Mouse (Mus musculus) MEL (cell line): Measurements from ENCODE around the gene Wrb. TPM values are rescaled to one million over a fixed set of nuclear protein-coding genes. Genes with fewer than 3 reads are reported as not detected.

ENCODE experiments used
- DNase-seq: peaks from one replicate; pipeline ENCODE4 v3.0.0; 2011; ENCODE audit warnings: low read depth, low spot score
- H3K27ac ChIP-seq: 2 replicates; pipeline ENCODE4 v1.5.1; 2012; ENCODE audit warnings: low read depth, mild to moderate bottlenecking, control low read depth, low read length, moderate library complexity; ENCODE audit not compliant: control insufficient read depth
- H3K27me3 ChIP-seq, 2 experiments: fragments of 150-350 bp in 1 of 2; sonication (generic) in 1 of 2; 2 replicates each; pipeline ENCODE4 v1.6.1; 2012; ENCODE audit warnings: low read length in 2 of 2, mild to moderate bottlenecking in 2 of 2, improper control_type of control experiment in 1 of 2, moderate library complexity in 1 of 2; ENCODE audit not compliant: insufficient read depth in 2 of 2, control insufficient read depth in 1 of 2
- H3K36me3 ChIP-seq, 2 experiments: 2 replicates each; pipeline ENCODE4 v1.6.1; 2012 to 2014; ENCODE audit warnings: low read length in 2 of 2, improper control_type of control experiment in 1 of 2, inconsistent platforms in 1 of 2, mild to moderate bottlenecking in 1 of 2; ENCODE audit not compliant: insufficient read depth in 2 of 2, control insufficient read depth in 1 of 2
- H3K4me1 ChIP-seq, 2 experiments: fragments of 150-350 bp in 1 of 2; sonication (generic) in 1 of 2; 2 replicates each; pipeline ENCODE4 v1.6.1; 2012; ENCODE audit warnings: low read length in 2 of 2, improper control_type of control experiment in 1 of 2, mild to moderate bottlenecking in 1 of 2; ENCODE audit not compliant: insufficient read depth in 2 of 2, control insufficient read depth in 1 of 2
- H3K4me3 ChIP-seq, 2 experiments: fragments of 150-350 bp in 1 of 2; sonication (generic) in 1 of 2; 2 replicates each; pipeline ENCODE4 v1.5.1; 2012; ENCODE audit warnings: low read depth in 2 of 2, low read length in 2 of 2, mild to moderate bottlenecking in 2 of 2, moderate library complexity in 2 of 2, control low read depth in 1 of 2, improper control_type of control experiment in 1 of 2; ENCODE audit not compliant: control insufficient read depth in 1 of 2, insufficient read depth in 1 of 2
- H3K79me2 ChIP-seq: 2 replicates; pipeline ENCODE4 v1.6.1; 2012; ENCODE audit warnings: mild to moderate bottlenecking, low read length, moderate library complexity; ENCODE audit not compliant: control insufficient read depth, poor library complexity, insufficient read depth
- H3K9ac ChIP-seq: 2 replicates; pipeline ENCODE4 v1.6.1; 2012; ENCODE audit warnings: low read depth, mild to moderate bottlenecking, control low read depth, low read length, moderate library complexity; ENCODE audit not compliant: control insufficient read depth, poor library complexity, severe bottlenecking
- H3K9me3 ChIP-seq: fragments of 150-350 bp; sonication (generic); replicated peaks from 2 replicates; pipeline ENCODE4 v1.6.1; 2012; ENCODE audit warnings: mild to moderate bottlenecking, low read length, improper control_type of control experiment, moderate library complexity; ENCODE audit not compliant: insufficient read depth
- BHLHE40 ChIP-seq: IDR thresholded peaks from 2 replicates; pipeline ENCODE4 v1.6.1; 2012; ENCODE audit warnings: low read depth, mild to moderate bottlenecking, inconsistent platforms, low read length, improper control_type of control experiment, borderline replicate concordance
- CHD1 ChIP-seq: IDR thresholded peaks from 2 replicates; pipeline ENCODE4 v1.6.1; 2012; ENCODE audit warnings: low read depth, mild to moderate bottlenecking, inconsistent platforms, low read length, improper control_type of control experiment
- CTCF ChIP-seq, 3 experiments: IDR thresholded peaks in 2 of 3; conservative IDR thresholded peaks in 1 of 3; 2 replicates each; pipeline ENCODE4 v1.5.1; 2011 to 2012; ENCODE audit warnings: low read length in 3 of 3, low read depth in 2 of 3, mild to moderate bottlenecking in 2 of 3, improper control_type of control experiment in 1 of 3, inconsistent platforms in 1 of 3, mixed read lengths in 1 of 3, moderate library complexity in 1 of 3; ENCODE audit not compliant: control insufficient read depth in 1 of 3, insufficient read depth in 1 of 3, poor library complexity in 1 of 3, severe bottlenecking in 1 of 3
- E2F4 ChIP-seq: IDR thresholded peaks from 2 replicates; pipeline ENCODE4 v1.6.1; 2011; ENCODE audit warnings: low read depth, low read length, improper control_type of control experiment, borderline replicate concordance
- ELF1 ChIP-seq: IDR thresholded peaks from 2 replicates; pipeline ENCODE4 v1.6.1; 2014; ENCODE audit warnings: low read depth, mild to moderate bottlenecking, inconsistent platforms, low read length, improper control_type of control experiment, moderate library complexity
- ETS1 ChIP-seq: IDR thresholded peaks from 2 replicates; pipeline ENCODE4 v1.6.1; 2012; ENCODE audit warnings: low read depth, mild to moderate bottlenecking, inconsistent platforms, low read length, improper control_type of control experiment, moderate library complexity
- GATA1 ChIP-seq: IDR thresholded peaks from 2 replicates; pipeline ENCODE4 v1.6.1; 2011; ENCODE audit warnings: low read depth, low read length, improper control_type of control experiment
- HCFC1 ChIP-seq: IDR thresholded peaks from 2 replicates; pipeline ENCODE4 v1.6.1; 2012; ENCODE audit warnings: low read depth, mild to moderate bottlenecking, inconsistent platforms, low read length, improper control_type of control experiment, moderate library complexity
- KAT2A ChIP-seq: conservative IDR thresholded peaks from 2 replicates; pipeline ENCODE4 v1.6.1; 2012; ENCODE audit warnings: low read depth, low read length, improper control_type of control experiment, inconsistent platforms
- MAX ChIP-seq: IDR thresholded peaks from 2 replicates; pipeline ENCODE4 v1.6.1; 2011; ENCODE audit warnings: low read length, improper control_type of control experiment
- MAZ ChIP-seq: IDR thresholded peaks from 2 replicates; pipeline ENCODE4 v1.6.1; 2012; ENCODE audit warnings: low read depth, mild to moderate bottlenecking, inconsistent platforms, low read length, improper control_type of control experiment
- MEF2A ChIP-seq: IDR thresholded peaks from 2 replicates; pipeline ENCODE4 v1.6.1; 2014; ENCODE audit warnings: low read depth, mild to moderate bottlenecking, inconsistent platforms, low read length, improper control_type of control experiment; ENCODE audit not compliant: poor library complexity, insufficient replicate concordance, severe bottlenecking; ENCODE audit errors: extremely low read depth
- MYB ChIP-seq: IDR thresholded peaks from 2 replicates; pipeline ENCODE4 v1.6.1; 2011; ENCODE audit warnings: mild to moderate bottlenecking, low read depth, low read length, improper control_type of control experiment
- MYC ChIP-seq: IDR thresholded peaks from 2 replicates; pipeline ENCODE4 v1.6.1; 2011; ENCODE audit warnings: low read depth, mild to moderate bottlenecking, low read length, improper control_type of control experiment, moderate library complexity
- NELFE ChIP-seq: IDR thresholded peaks from 2 replicates; pipeline ENCODE4 v1.6.1; 2011; ENCODE audit warnings: low read depth, low read length, improper control_type of control experiment
- NRF1 ChIP-seq: IDR thresholded peaks from 2 replicates; pipeline ENCODE4 v1.6.1; 2014; ENCODE audit warnings: low read depth, mild to moderate bottlenecking, inconsistent platforms, low read length, improper control_type of control experiment, moderate library complexity; ENCODE audit not compliant: poor library complexity, insufficient read depth, severe bottlenecking
- POLR2A ChIP-seq, 2 experiments: IDR thresholded peaks; 2 replicates each; pipeline ENCODE4 v1.6.1; 2011 to 2012; ENCODE audit warnings: low read length in 2 of 2, mild to moderate bottlenecking in 2 of 2, control low read depth in 1 of 2, improper control_type of control experiment in 1 of 2, low read depth in 1 of 2, moderate library complexity in 1 of 2; ENCODE audit not compliant: control insufficient read depth in 1 of 2, insufficient read depth in 1 of 2, poor library complexity in 1 of 2
- POLR2AphosphoS2 ChIP-seq: IDR thresholded peaks from 2 replicates; pipeline ENCODE4 v1.6.1; 2011; ENCODE audit warnings: low read length, improper control_type of control experiment
- POLR2AphosphoS5 ChIP-seq: IDR thresholded peaks from 2 replicates; pipeline ENCODE4 v1.6.1; 2012; ENCODE audit warnings: low read depth, borderline replicate concordance, mild to moderate bottlenecking, inconsistent platforms, low read length, moderate library complexity, mixed read lengths
- RAD21 ChIP-seq: IDR thresholded peaks from 2 replicates; pipeline ENCODE4 v1.6.1; 2011; ENCODE audit warnings: mild to moderate bottlenecking, low read depth, low read length, improper control_type of control experiment
- SIN3A ChIP-seq: IDR thresholded peaks from 2 replicates; pipeline ENCODE4 v1.6.1; 2012; ENCODE audit warnings: low read length, improper control_type of control experiment, inconsistent platforms
- TAL1 ChIP-seq: IDR thresholded peaks from 2 replicates; pipeline ENCODE4 v1.6.1; 2012; ENCODE audit warnings: mild to moderate bottlenecking, inconsistent platforms, low read length, moderate library complexity, mixed read lengths
- TBP ChIP-seq: IDR thresholded peaks from 2 replicates; pipeline ENCODE4 v1.8.0; 2011; ENCODE audit warnings: low read depth, low read length, improper control_type of control experiment
- TCF12 ChIP-seq: IDR thresholded peaks from 2 replicates; pipeline ENCODE4 v1.6.1; 2014; ENCODE audit warnings: low read depth, mild to moderate bottlenecking, inconsistent platforms, low read length, improper control_type of control experiment, moderate library complexity
- UBTF ChIP-seq: IDR thresholded peaks from 2 replicates; pipeline ENCODE4 v1.6.1; 2012; ENCODE audit warnings: low read depth, mild to moderate bottlenecking, inconsistent platforms, low read length, improper control_type of control experiment, moderate library complexity, borderline replicate concordance; ENCODE audit not compliant: insufficient read depth
- USF1 ChIP-seq: IDR thresholded peaks from 2 replicates; pipeline ENCODE4 v1.6.1; 2014; ENCODE audit warnings: low read depth, mild to moderate bottlenecking, inconsistent platforms, low read length, improper control_type of control experiment, moderate library complexity
- ZKSCAN1 ChIP-seq: IDR thresholded peaks from 2 replicates; pipeline ENCODE4 v1.6.1; 2012; ENCODE audit warnings: low read depth, mild to moderate bottlenecking, inconsistent platforms, low read length, improper control_type of control experiment, moderate library complexity
- ZNF384 ChIP-seq: IDR thresholded peaks from 2 replicates; pipeline ENCODE4 v1.6.1; 2012; ENCODE audit warnings: low read depth, mild to moderate bottlenecking, inconsistent platforms, low read length, improper control_type of control experiment
- polyA plus RNA-seq, 2 experiments: library from polyadenylated mRNA; stranded (reverse) in 1 of 2; unstranded in 1 of 2; fragments of >175 nt in 1 of 2; fragments of >200 nt in 1 of 2; gene quantifications; 2 replicates each; pipeline versions ENCODE4 v1.2.1 to v1.2.4; 2012; ENCODE audit warnings: low replicate concordance in 2 of 2, low read depth in 1 of 2; ENCODE audit not compliant: insufficient read length in 2 of 2, insufficient read depth in 1 of 2, missing spikeins in 1 of 2
- total RNA-seq: library from RNA; depleted of rRNA; stranded (reverse); fragments of 300-350 nt; gene quantifications from 2 replicates; pipeline ENCODE4 v1.2.3, GENCODE M21; 2012

Gene Wrb
- total and polyA plus RNA-seq, 3 experiments: 41.6 to 50.2 TPM; not detected in 1

DNA sequence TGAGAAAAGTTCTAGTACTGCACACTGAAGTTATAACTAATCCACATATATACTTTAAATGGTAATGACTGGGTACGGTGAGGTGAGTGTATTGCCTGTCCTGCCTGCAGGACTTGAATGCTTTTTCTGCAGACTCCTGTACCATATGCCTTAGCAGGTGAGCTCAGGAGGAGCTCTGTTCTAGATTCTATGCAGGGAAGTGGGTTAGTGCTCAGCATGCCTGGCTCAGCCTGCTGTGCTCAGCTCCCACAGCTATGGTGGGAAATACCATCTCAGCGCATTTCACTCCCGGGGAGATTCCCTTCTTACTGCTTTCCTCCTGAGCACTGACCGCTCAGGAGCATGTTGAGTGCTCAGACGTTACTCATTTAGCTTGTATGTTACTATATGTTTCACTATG is 42.4 kb downstream of the Wrb start:
- Histone ChIP-seq H3K9ac (no peak overlapping the region), H3K4me3 (no peak overlapping the region), H3K27me3 (no peaks in the 10 kb centered on the region), H3K27ac (no peak overlapping the region), H3K4me1 (peaks cover 0 to 4% of the 10 kb centered on the region in 2 experiments; a peak in 2 of 4 replicates), H3K79me2 (no peaks in the 10 kb centered on the region; the same call in 1 of the 2 replicates), H3K36me3 (peaks cover 0 to 4% of the 10 kb centered on the region in 2 experiments; a peak in 2 of 4 replicates), H3K9me3 (no peaks in the 10 kb centered on the region)
- no peak for DNase-seq
- no peak for TF ChIP-seq KAT2A
- no peak for TF ChIP-seq CHD1
- TF ChIP-seq MYB: no peak
- TF ChIP-seq E2F4: no peak
- TF ChIP-seq USF1: no peak
- no peak for TF ChIP-seq MEF2A
- no peak for TF ChIP-seq ZNF384
- TF ChIP-seq UBTF: no peak
- TF ChIP-seq POLR2A (IDR thresholded peaks at IDR 0.05; ENCODE audit: control insufficient read depth in 1 of 2, insufficient read depth in 1 of 2, low read depth in 1 of 2, low read length in 2 of 2, poor library complexity in 1 of 2): no peak
- no peak for TF ChIP-seq BHLHE40
- TF ChIP-seq CTCF (IDR thresholded peaks at IDR 0.05 in 2 of 3, conservative IDR thresholded peaks at IDR 0.05 in 1 of 3; ENCODE audit: control insufficient read depth in 1 of 3, insufficient read depth in 1 of 3, low read depth in 2 of 3, low read length in 3 of 3, poor library complexity in 1 of 3, severe bottlenecking in 1 of 3): no peak
- no peak for TF ChIP-seq MYC
- TF ChIP-seq MAZ: no peak
- no peak for TF ChIP-seq MAX
- no peak for TF ChIP-seq ZKSCAN1
- no peak for TF ChIP-seq GATA1
- no peak for TF ChIP-seq RAD21

DNA sequence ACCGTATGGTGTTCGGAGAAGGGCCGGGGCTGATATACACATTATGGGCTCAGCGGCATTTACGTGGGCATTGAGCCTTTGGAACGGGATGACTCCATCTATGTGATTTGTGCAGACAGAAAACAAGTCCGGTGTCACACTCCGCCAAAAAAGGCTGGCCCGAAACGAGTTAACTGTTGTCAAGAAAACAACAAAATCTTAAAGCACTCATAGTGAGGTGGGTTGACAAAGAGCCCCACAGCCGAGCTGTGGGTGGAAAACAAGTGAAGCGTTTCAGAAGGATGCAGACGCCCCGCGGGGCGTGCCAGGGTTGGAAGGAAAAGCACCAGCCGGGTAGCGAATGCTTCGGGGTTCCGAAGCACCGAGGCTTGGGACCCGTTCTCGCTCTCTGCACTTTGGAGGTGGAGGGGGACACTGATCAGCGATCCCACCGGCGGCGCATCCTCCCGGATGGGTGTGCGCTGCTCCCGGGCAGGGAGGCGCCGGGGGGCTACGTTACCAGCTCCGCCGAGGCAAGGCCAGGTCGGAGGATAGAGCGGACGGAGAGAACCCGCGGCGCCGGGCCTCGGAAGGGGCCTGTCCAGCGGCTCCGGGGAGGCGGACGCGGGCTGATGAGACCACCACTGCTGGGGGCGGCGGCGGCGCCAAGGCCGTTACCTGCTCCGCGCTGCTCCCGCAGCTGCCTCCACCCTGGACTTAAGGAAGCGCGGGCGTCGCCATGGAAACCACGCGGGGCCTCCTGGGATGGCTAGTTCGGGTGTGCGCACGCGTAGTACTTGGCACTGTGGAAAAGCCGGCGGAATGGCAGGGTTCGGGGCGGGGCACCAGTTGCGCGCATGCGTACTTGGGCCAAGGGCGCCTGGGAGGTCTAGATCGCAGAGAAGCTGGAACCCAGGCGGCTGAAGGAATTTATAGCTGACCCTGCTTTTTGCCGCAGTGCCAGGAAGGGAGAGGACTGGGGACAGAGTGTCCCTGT is 46.6 kb downstream of the Wrb start, which contains the start of gene Lca5l:
Gene Lca5l (minus strand): TSS at position 741 of the 976 bp plus-strand sequence.
- H3K27me3 ChIP-seq: no peaks in the 10 kb centered on the region
- peak within 1 kb of the TSS; percentile 29 for H3K27ac ChIP-seq
- no peaks in the 10 kb centered on the region; the same call in 1 of the 2 replicates for H3K79me2 ChIP-seq
- DNase-seq: peak; percentile 99
- peak within 1 kb of the TSS; percentile 78 for H3K9ac ChIP-seq
- peaks cover 0 to 6% of the 10 kb centered on the region in 2 experiments; a peak in 2 of 4 replicates for H3K36me3 ChIP-seq
- peaks cover 0 to 4% of the 10 kb centered on the region in 2 experiments; a peak in 2 of 4 replicates for H3K4me1 ChIP-seq
- H3K4me3 ChIP-seq: peak within 1 kb of the TSS; percentile 72 to 80
- H3K9me3 ChIP-seq: no peaks in the 10 kb centered on the region
- TF ChIP-seq ETS1: no peak
- TF ChIP-seq POLR2AphosphoS2: peak; percentile 93
- peak; percentile 95 for TF ChIP-seq SIN3A
- no peak; the same call in 1 of the 2 replicates for TF ChIP-seq KAT2A
- TF ChIP-seq ELF1: peak; percentile 61
- TF ChIP-seq POLR2AphosphoS5: no peak
- peak; percentile 49; the same call in 1 of the 2 replicates for TF ChIP-seq TCF12
- TF ChIP-seq NELFE: peak; percentile 95
- peak; percentile 82 for TF ChIP-seq NRF1
- no peak for TF ChIP-seq MYB
- TF ChIP-seq TBP: 0 out of 2 replicates have a peak, but pooled peaks have one; percentile 47
- TF ChIP-seq MAZ: 0 out of 2 replicates have a peak, but pooled peaks have one; percentile 16
- peak; percentile 85 for TF ChIP-seq HCFC1
- TF ChIP-seq TAL1: no peak
- TF ChIP-seq POLR2A (IDR thresholded peaks at IDR 0.05; ENCODE audit: control insufficient read depth in 1 of 2, insufficient read depth in 1 of 2, low read depth in 1 of 2, low read length in 2 of 2, poor library complexity in 1 of 2): peak; percentile 60 to 97
